Mouse (Mus musculus) frontal cortex, postnatal 36 days (tissue): ENCODE data around the gene H2afz.
"Not testable (repeated sequence)": the region's sequence is repeated elsewhere in the genome, so short reads cannot be mapped to it uniquely, and the experiment has no call there.

Source experiments
- DNase-seq, 2 experiments: peaks; one replicate each; pipeline ENCODE4 v3.0.0; 2022; ENCODE audit warnings: low spot score in 2 of 2

H2afz gene

DNA sequence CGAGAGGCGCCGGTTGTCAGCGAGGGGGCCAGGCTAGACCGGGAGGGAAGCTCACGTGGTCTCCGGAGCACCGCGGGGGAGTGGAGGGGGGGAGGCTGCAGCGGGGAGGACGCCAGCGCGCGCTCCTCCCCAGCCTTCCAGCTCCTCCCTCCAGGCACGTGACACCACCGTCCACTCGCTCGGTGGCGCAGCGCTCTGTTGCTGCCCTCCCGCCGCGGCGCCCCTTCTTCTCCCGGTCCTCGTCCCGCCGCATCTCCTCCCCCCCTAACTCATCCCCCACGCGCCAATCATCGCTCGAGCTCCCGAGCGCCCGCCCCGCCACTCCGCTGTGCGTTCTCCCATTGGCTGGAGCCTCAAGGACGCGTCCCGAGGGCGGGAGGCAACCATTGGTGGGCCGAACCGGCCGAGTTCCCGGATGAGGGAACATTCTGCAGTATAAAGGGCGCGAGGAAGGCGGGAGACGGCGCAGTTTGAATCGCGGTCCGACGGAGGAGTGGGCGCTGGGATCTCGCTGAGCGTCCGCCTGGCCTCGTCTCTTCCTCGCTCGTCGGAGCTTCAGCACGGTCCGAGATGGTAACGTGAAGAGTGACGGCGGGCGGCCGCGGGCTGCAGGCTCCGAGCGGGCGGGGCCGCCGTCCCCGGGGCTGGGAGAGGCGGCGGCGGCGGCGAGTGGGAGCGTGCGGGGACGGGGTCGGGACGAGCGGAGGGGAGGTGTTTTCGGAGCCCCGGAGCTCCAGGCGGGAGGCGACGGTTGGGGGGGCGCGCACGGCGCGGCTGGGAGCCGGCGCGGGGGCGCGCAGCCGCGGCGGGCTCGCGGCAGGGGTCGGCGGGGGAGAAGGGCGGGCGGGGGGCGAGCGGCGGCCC is at the start of gene H2afz:
Gene H2afz (plus strand): TSS at position 364 of the 864 bp plus-strand sequence.
- peak; percentile 97 to 98 for DNase-seq

DNA sequence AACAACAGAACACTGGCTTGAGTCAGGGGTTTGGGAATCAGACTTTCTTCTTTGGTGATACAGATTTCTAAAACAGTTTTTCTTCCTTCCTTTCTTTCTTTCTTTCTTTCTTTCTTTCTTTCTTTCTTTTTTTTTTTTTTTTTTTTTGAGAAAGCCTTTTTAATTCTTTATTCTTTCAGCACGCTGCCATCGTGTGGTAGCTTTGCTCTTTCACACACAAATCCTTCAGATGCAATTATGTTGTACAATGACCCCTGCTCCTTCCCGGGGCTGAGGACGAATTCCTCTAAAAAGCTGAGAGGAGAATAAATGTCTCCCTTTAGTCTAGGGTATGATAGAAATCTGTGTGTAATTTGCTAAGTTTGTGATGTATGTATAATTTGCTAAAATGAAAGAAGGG is 45.6 kb upstream of the H2afz start:
- peak in 1 of 2 experiments; percentile 16 for DNase-seq

DNA sequence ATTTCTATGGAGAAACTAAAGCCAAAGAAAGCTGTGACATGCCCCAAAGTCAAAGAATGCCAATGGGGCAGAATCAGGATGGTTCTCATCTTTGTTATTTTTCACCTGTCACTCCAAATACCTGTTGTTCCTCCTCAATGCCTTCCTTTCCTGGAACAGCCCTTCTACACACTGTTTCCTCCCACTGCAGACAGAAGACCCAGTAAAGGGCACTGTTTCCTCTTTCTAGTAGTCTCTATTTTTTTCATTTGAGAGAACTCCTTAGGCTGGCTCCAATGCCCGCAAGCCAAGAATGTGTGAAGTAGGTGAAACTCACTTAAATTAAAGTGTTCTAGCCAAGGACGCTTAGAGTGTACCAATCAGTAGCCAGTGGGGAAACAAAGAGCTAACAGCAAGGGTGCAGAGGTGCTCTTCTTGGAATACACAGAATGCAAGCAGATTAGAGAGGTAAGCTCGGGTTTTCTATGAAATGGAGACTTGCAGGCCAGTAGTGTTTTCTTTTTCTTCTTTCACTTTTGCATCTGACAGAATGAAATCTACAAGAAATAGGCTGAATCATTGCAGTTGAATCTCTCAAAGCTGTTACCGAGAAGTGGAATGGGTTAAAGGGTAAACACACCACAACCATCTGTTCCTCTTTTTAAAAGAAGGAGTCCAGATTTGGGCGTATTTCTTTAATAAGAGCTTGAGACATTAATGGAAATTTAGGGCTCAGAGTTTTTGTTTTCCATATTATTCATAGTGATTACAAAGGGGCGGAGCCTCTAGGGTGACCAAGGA is 43.4 kb upstream of the H2afz start:
- no peak for DNase-seq

DNA sequence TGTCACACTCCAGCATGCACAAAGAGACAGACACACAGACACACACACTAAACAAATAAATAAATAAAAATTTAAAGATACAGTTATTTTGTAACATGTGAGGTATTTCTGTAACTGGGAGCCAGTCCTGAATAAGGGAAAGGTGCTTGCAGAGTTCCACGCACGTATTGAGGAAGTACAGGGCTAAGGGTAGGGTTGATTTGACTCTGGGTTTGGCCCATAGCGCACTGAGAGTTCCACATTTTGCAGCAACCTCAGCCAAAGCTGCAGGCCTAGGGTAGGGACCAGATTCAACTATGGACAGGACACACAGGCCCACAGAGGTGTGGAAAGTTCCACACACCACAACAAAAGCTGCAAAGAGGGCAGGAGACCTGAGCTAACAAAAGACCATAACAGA is 41.0 kb upstream of the H2afz start:
- no peak for DNase-seq

DNA sequence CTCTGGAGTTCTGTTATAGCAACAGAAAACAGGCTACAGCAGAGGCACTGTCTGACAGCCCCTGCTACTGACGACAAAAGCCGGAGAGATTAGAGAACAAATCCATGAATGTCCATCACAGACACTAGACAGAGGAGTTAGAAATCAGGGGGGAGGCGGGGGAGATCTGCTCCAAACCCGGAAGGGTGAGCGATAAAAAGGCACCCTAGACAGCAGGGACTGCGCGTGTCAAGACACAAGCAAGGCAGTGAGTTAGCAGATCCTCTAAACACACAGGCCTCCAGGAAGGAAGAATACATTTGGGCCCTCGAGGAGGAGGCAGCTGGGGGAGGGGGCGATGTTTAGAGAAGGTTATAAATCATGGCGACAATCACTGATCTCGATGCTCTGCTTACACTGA is 36.6 kb upstream of the H2afz start:
- no peak for DNase-seq

DNA sequence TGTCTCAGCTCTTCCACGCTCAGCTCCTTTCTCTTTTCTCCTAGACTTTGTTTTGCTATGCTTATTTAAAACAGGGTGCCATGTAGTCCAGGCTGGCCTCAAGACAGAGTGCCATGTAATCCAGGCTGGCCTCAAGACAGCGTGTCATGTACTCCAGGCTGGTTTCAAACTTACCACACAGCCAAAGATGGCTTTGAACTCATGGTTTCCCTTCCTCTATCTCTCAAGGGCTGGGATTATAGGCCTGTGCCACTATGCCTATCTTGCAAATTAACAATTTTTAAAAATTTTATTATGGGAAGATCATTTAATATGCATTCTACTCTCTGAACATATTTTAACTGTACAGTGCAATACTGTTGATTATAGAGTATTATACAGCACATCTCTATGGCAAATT is 33.1 kb upstream of the H2afz start:
- DNase-seq, result no peak

DNA sequence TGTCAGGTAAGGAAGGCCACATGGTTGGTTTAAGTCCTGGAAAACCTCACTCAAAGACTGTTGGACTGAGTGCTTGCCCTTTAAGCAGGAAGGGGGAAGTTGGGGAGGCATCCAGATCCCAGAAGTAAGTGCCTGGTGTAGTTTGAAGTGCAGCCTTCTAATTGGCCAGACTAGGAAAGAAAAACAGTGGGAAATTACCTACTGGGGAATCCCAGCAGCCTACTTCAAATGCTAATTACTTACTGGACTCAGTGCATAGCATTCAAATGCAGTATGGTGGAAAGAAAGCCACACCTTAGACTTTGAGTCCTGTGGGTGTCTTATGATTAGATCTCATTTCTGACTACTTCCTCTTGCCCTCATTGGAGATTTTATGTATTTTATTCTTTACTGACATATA is 31.2 kb upstream of the H2afz start:
- DNase-seq, result no peak

DNA sequence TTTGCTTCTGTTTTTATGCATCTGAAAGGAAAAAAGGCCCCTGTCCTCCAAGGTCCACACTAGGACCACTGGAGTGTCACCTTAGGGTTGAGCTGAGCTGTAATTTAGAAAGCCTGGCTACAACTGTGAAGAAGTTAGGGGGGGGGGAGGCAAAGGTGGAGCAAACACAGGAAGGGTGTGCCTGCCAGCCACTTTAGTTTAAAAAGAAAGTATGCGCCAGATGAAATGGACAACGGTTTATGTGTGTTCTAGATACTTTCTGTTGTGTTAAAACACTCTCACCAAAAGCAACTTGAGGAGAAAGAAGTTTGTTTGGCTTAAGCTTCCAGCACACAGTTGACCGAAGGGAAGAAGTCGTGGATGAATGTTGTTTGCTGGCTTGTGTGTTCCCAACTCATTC is 30.6 kb upstream of the H2afz start:
- DNase-seq, result no peak

DNA sequence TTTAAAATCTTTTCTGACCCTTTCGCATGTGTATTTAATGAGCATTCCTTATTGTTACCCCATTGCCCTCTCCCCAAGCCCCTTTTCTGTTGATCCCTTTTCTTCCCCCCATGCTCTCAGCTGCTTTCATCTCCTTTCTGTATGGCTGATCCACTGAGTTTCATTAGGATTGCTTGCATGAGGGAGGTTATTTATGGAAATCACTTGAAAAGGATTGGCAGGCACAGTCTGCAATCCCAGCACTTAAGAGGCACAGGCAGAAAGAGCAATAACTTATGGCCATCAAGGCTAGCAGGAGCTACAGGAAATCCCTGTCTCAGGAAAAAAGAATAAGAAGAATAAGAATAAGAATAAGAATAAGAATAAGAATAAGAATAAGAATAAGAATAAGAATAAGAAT is 27.7 kb upstream of the H2afz start:
- no peak for DNase-seq

DNA sequence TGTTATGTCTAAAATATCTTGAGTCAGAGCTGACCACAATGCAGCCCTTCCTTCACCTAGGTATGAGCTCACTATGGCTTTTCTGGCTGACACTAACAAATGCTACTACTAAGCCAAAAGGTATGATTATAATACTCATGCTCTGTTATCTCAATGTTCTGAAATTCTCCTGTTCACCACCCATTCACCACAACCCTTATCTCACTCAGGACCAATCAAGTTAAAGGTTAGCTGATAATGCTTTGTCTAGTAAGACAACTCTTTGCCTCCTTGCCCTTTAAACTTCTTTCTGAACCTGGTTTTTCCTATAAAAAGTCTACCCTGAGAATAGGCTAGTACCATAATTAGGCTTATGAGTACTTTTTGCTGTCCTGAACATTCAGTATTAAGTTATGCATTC is 26.1 kb upstream of the H2afz start:
- no peak for DNase-seq

DNA sequence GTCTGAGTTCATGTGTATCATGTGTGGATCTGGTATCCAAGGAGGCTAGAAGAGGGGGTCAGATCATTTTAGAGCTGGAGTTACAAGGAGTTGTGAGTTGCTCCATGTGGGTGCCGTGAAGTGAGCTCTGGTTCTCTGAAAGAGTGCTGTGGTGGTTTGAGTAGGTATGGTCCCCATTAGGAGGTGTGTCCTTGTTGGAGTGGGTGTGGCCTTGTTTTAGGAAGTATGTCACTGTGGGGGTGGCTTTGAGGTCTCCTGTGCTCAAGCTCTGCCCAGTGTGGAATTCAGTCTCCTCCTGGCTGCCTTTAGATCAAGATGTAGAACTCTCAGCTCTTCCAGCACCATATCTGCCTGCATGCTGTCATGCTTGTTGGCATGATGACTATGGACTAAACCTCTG is 21.3 kb upstream of the H2afz start:
- no peak for DNase-seq

DNA sequence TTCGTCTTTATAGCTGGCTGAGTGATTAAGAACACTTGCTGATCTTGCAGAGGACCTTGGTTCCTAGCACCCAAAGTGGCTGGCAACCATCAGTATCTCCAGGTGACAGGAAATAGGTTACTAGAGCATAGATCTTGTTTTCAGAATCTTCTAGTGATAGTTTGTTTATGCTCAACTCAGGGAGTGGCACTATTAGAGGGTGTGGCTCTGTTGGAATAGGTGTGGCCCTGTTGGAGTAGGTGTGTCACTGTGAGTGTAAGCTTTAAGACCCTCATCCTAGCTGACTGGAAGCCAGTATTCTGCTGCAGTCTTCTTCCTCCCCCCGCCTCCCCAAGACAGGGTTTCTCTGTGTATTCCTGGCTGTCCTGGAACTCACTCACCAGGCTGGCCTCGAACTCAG is 20.0 kb upstream of the H2afz start:
- no peak for DNase-seq

DNA sequence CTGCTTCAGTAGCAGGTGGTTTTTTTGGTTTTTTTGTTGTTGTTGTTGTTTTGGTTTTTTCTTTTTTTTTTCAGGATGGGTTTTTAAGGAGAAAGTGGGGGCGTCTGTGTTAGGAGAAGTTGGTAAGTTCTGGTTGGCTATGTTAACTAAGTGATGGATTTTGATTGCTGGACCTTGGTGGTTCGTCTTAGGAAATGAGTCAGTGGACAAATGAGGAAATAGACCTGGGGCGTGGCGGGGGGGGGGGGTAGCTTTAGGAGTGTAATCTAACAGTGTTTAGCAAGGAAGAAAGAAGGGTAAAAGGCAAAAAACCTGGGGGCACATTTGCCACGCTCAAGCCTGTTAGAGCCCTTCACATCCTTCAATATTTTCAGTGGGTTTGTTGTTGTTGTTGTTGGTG is 17.7 kb upstream of the H2afz start:
- no peak for DNase-seq

DNA sequence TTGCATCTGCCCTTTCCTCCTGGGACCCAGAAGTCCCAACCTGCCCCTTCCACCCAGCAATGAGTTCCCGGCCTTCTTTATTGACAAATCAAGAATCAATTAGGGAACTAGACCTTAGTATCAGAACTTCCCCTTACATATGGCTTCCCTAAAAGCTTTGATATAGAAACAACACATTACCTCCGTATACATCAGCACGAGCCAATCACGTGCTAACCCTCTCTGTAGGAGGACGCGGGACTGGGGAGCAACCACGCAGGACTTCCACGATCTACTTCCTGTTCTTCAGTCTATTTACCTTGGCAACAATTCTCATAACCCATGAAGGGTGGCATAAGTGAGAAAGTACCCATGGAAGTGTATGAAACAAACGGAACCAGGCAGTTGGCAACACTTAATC is 15.9 kb upstream of the H2afz start:
- no peak for DNase-seq

DNA sequence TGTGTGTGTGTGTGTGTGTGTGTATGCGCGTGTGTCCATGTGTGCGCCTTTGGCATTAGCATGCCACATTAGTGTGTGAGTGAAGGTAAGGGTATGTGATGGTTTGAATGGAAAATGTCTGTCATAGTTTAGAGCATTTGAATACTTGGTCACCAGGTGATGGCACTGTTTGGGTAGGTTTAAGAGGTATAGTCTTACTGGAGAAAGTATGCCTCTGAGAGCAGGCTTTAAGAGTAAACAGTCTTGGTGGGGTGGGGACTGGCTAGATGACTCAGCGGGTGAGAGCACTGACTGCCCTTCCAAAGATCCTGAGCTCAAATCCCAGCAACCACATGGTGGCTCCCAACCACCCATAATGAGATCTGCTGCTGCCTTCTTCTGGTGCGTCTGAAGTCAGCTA is 14.6 kb upstream of the H2afz start:
- DNase-seq, result no peak

DNA sequence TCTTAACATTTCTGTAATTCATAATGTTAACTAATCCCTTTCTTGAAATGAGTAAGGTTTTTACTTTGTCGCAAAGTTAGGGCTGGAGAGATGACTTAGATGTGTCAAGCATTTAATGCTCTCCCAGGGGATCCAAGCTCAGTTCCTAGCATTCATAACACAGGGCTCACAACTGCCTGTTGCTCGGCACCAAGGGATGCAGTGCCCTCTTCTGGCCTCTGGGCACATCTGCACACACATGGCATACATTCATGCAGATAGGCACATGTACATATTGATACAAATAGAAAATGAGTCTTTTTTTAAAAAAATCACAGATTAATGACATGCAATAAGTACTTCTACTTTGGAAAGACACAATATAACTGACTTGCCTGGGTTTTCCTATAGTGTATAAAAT is 13.1 kb upstream of the H2afz start:
- DNase-seq, result no peak

DNA sequence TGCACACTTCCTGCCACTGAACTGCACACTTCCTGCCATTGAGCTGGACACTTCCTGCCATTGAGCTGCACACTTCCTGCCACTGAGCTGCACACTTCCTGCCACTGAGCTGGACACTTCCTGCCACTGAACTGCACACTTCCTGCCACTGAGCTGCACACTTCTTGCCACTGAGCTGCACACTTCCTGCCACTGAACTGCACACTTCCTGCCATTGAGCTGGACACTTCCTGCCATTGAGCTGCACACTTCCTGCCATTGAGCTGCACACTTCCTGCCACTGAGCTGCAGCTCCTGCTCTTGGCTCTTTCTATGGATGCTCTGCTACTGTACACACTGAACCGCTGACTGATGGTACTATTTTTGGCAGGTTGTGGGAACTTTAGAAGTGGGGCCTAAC is 11.3 kb upstream of the H2afz start:
- not testable (repeated sequence) for DNase-seq

DNA sequence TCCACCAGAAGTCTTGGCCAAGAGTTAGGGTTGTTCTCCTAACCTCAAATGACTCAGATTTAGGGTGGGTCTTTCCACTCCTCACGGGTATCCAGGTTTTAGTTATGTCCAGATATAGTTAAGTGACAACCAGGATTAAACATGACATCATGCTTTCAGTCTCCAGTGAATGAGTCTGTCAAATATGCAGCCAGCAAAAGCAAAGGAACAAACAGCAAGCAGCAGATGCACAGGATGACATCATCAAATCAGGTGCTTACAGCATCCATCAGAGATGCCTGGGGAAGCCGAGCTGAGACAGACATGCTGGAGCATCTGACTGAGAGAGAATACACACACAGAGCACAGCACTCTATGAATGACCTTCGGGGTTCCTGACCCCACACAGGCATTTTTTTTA is 9.0 kb upstream of the H2afz start:
- DNase-seq, result no peak

DNA sequence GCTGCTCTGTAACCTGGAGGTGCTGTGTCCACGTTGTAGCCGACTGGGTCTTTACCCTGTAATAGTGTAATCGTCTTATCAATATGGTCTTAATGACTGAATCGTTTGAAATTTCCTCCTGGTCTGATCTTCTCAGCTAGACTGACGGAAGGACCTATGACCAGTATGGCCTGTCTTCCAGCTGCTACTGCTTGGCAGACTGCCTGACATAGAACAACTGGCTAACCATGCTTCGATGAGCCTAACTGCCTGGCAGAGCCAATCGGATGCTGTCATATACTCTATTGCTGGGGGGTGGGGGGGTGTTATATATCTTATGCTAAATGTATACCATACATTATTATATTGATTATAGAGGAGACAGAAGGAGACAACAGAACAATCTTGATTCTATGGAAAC is 8.2 kb upstream of the H2afz start:
- no peak for DNase-seq

DNA sequence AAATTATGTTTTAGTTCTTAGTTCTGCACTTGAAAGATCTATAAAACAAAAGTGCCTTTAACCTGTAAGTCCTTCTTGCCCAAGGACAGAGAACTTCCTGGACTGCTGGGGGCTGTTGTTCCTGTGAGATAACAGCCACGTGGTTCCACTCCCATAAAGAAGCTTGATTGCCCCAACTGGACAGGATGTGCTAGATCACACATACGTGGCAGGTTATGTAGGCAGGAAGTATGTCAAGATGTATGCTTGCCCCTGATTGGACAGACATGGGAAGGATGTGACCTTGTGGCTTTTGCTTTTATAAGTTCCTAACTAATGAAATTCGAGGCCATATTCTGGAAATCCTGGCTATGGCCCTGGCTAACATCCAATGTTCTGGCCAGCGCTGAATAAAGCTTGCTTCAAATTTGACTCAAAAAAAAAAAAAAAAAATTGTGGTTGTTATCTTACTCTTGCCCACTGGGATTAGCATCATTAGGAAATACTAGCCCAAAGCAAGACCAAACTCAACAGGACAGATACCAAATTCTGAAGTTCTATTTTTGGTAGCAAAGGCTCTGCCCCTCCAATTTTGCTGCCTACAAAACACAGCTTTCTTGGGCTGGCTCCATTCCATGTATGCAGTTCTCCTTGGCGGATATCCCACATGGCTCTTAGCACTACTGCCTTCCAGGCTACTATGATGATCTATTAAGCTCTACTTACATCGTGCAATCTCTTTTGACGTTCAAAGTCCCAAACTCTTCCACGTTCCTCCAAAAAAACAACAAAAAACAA is 3.7 kb upstream of the H2afz start:
- DNase-seq, result no peak

DNA sequence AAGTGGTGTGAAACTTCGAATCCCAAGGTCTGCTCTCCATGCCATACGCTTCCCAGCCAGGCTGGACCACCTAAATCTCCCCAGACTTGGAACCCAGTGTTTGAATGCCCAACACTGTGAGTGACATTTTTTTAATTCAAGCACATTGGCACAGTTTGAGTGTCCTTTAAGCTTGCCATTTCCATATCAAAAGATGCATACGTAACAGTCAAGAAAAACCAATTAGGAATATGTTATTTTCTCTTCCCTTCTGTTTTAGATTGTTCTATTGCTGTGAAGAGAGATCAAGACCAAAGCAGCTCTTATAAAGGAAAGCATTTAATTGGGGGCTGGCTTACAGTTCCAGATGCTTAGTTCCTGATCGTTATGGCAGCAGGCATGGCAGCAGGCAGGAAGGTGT is 2.9 kb upstream of the H2afz start:
- no peak for DNase-seq

DNA sequence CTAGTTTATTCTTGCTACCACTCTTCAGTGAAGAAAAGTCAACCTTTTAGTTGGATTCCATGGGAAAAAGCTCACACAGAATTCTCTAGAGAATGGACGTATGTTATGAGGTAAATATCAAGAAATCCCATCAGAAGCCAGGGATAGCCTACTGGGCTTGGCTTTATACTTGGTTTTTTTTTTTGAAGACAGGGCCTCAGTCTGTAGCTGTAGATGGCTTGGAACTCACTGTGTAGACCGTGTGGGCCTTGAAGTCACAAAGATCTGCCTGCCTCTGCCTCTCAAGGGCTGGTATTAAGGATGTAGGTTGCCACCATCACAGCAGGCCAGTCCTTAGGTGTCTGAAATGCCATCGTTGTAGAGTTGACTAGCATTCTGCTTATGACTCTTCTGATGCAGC is 1.7 kb upstream of the H2afz start:
- no peak for DNase-seq
